Mouse (Mus musculus): Measurements from ENCODE around the gene Dab2ip. TPM values are rescaled to one million over a fixed set of nuclear protein-coding genes. Genes with fewer than 3 reads are reported as not detected.

The Dab2ip gene
- polyA plus RNA-seq, 1 experiment from 2014 or later, result 33.2 TPM

DNA sequence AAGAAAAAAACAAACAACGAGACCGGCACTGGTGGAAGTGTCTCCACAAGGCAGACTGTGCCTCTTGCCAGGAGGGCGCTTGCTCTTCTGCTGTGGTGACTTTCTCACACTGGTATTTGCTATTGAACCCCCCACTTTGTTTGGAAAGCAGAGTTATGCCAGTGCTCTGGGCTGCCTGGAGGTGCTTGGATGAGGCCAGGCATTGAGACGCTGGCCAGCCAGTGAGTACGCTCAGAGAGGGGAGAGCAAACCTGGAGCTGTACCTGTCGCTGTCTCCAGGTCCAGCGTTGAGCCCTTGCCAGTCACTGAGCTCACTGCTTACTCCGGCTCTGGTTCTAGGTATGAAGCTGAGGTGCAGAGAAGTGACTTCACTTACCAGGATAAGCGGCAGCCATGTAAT is 112.2 kb downstream of the Dab2ip start:
- no peak overlapping the region for H3K4me2 ChIP-seq (ENCODE audit: low read length)
- no peak overlapping the region for H3K9ac ChIP-seq (ENCODE audit: low read depth, low read length)
- no peaks in the 10 kb centered on the region for H3K9me3 ChIP-seq (replicated peaks; ENCODE audit: control insufficient read depth, low read length, poor library complexity, severe bottlenecking)
- 86% methylated on average over 9 of the region's 9 CpGs for WGBS
- H3K4me1 ChIP-seq (ENCODE audit: control insufficient read depth, insufficient read depth, low read length), result peaks cover 69% of the 10 kb centered on the region
- no peak for ATAC-seq
- H3K27me3 ChIP-seq (ENCODE audit: control insufficient read depth, insufficient read depth, low read depth, low read length), result no peaks in the 10 kb centered on the region
- H3K36me3 ChIP-seq (ENCODE audit: control insufficient read depth, insufficient read depth, low read length), result 0 out of 2 replicates have a peak, but pooled peaks cover 2% of the 10 kb centered on the region
- H3K27ac ChIP-seq (ENCODE audit: low read length), result no peak overlapping the region
- H3K4me3 ChIP-seq (ENCODE audit: low read depth, low read length), result no peak overlapping the region

DNA sequence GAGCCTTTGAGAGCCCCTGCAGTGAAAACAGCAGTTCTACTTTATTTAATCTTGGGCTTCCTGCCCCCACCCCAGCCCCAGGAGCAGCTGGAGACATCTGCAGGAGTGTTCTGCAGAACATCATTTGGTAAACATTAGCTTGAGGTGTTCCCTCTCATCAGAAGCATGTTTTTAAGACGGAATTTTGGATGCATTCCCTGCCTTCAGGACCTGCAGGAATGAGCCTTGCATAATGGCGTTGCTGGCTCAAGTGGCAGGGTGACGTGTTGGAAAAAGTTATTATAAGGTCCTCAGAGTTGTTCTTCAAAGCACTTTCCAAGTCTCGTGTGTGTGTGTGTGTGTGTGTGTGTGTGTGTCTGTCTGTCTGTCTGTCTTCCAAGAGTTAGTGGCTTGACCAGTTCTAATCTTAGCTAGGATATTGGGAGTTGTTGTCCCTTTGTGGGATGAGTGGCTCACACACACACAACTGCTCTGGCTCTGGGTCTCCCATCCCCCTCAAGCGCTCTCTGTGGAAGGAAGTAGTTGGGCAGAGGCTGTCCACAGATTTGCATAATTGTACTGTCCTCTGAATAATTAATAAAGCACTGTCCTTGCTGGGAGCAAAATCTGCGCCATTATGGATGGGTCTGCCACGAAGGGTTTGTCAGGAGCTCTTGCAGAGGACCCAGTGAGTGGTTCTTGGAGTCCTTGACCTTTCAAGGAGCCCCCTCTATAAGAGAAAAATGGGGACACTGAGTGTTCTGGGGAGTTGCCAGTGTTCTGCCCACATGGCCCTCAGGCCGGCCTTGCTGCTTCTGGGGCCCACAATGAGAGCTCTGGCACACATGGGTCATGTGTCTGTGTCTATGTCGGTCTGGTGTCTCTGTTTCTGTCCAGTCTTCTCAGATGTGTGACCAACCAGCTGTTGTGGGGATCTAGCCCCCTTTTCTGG is 114.2 kb downstream of the Dab2ip start:
- 58% methylated on average over 9 of the region's 9 CpGs for WGBS
- H3K36me3 ChIP-seq (ENCODE audit: control insufficient read depth, insufficient read depth, low read length), result 0 out of 2 replicates have a peak, but pooled peaks cover 2% of the 10 kb centered on the region
- H3K4me3 ChIP-seq (ENCODE audit: low read depth, low read length), result no peak overlapping the region
- H3K27ac ChIP-seq (ENCODE audit: low read length), result no peak overlapping the region
- ATAC-seq, result no peak
- H3K4me1 ChIP-seq (ENCODE audit: control insufficient read depth, insufficient read depth, low read length), result peaks cover 76% of the 10 kb centered on the region
- no peaks in the 10 kb centered on the region for H3K9me3 ChIP-seq (replicated peaks; ENCODE audit: control insufficient read depth, low read length, poor library complexity, severe bottlenecking)
- H3K9ac ChIP-seq (ENCODE audit: low read depth, low read length), result no peak overlapping the region
- no peaks in the 10 kb centered on the region for H3K27me3 ChIP-seq (ENCODE audit: control insufficient read depth, insufficient read depth, low read depth, low read length)
- no peak overlapping the region for H3K4me2 ChIP-seq (ENCODE audit: low read length)

DNA sequence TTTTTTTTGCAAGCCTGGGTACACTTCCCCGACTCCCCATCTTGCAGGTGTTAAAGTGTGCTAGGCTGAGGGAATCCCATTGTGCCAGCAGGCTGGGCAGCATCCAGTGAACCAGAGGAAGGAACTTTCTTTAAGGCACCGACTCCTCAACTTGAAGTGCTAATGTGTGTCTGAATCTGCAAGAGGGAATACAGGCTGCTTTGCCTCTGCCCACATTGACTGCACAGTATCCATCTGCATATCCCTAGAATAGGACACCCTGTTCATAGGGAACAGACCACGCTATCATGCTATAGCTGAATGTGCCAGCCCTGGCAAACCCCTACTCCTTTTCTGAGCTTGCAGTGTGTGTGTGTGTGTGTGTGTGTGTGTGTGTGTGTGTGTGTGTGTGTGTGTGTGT is 115.1 kb downstream of the Dab2ip start:
- no peak for ATAC-seq
- Histone ChIP-seq H3K4me3 (ENCODE audit: low read depth, low read length) (no peak overlapping the region), H3K27ac (ENCODE audit: low read length) (no peak overlapping the region), H3K27me3 (ENCODE audit: control insufficient read depth, insufficient read depth, low read depth, low read length) (no peaks in the 10 kb centered on the region), H3K9me3 (replicated peaks; ENCODE audit: control insufficient read depth, low read length, poor library complexity, severe bottlenecking) (no peaks in the 10 kb centered on the region), H3K36me3 (ENCODE audit: control insufficient read depth, insufficient read depth, low read length) (0 out of 2 replicates have a peak, but pooled peaks cover 2% of the 10 kb centered on the region), H3K4me2 (ENCODE audit: low read length) (no peak overlapping the region), H3K9ac (ENCODE audit: low read depth, low read length) (no peak overlapping the region), H3K4me1 (ENCODE audit: control insufficient read depth, insufficient read depth, low read length) (peaks cover 76% of the 10 kb centered on the region)
- WGBS, result 90% methylated on average over 3 of the region's 3 CpGs

DNA sequence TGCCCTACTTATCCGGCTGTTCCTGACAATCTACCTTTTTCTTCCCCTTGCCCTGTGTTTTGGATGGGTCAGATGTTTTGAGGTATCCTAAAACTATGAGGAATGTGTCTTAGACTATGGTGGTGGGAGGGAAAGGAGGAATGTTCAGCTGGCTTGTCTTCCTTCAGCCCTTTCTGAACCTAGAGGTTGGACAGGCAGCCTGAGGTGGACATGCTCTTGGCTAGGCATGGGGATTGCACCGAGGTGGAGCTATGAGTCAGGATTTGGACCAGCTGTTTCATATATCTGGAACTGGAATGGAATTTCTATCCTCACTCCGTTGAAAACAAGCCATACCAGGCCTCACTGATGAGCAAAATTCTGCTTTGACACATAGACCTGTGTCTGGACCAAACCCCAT is 115.9 kb downstream of the Dab2ip start:
- H3K9me3 ChIP-seq (replicated peaks; ENCODE audit: control insufficient read depth, low read length, poor library complexity, severe bottlenecking), result no peaks in the 10 kb centered on the region
- WGBS, result 83% methylated on average over 3 of the region's 3 CpGs
- H3K4me1 ChIP-seq (ENCODE audit: control insufficient read depth, insufficient read depth, low read length), result peaks cover 77% of the 10 kb centered on the region
- H3K4me3 ChIP-seq (ENCODE audit: low read depth, low read length), result no peak overlapping the region
- H3K9ac ChIP-seq (ENCODE audit: low read depth, low read length), result no peak overlapping the region
- no peak overlapping the region for H3K27ac ChIP-seq (ENCODE audit: low read length)
- no peak overlapping the region for H3K4me2 ChIP-seq (ENCODE audit: low read length)
- H3K36me3 ChIP-seq (ENCODE audit: control insufficient read depth, insufficient read depth, low read length), result 0 out of 2 replicates have a peak, but pooled peaks cover 2% of the 10 kb centered on the region
- no peaks in the 10 kb centered on the region for H3K27me3 ChIP-seq (ENCODE audit: control insufficient read depth, insufficient read depth, low read depth, low read length)
- no peak for ATAC-seq

DNA sequence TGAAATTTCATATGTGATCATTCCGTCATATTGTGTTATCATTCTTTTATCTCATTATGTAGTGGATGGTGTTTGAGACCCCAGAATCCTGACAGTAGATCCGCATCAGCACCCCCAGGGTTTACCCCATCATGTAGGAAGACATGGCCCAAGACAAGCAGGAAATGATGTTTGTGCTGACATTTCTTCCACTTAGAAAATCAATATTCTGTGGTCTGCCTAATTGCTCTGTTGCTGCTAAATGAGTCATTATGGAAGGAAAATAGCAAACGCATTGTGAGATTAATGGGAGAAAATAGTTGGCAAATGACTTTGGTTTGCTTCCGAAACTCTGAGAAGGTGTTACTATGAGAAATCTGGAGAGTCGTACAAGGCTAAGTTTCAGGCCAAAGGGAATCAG is 116.4 kb downstream of the Dab2ip start:
- H3K27me3 ChIP-seq (ENCODE audit: control insufficient read depth, insufficient read depth, low read depth, low read length), result no peaks in the 10 kb centered on the region
- no peak for ATAC-seq
- 91% methylated on average over 5 of the region's 5 CpGs for WGBS
- H3K9me3 ChIP-seq (replicated peaks; ENCODE audit: control insufficient read depth, low read length, poor library complexity, severe bottlenecking), result no peaks in the 10 kb centered on the region
- no peak overlapping the region for H3K9ac ChIP-seq (ENCODE audit: low read depth, low read length)
- H3K4me2 ChIP-seq (ENCODE audit: low read length), result no peak overlapping the region
- H3K36me3 ChIP-seq (ENCODE audit: control insufficient read depth, insufficient read depth, low read length), result 0 out of 2 replicates have a peak, but pooled peaks cover 2% of the 10 kb centered on the region
- H3K4me3 ChIP-seq (ENCODE audit: low read depth, low read length), result no peak overlapping the region
- peaks cover 77% of the 10 kb centered on the region for H3K4me1 ChIP-seq (ENCODE audit: control insufficient read depth, insufficient read depth, low read length)
- H3K27ac ChIP-seq (ENCODE audit: low read length), result no peak overlapping the region

DNA sequence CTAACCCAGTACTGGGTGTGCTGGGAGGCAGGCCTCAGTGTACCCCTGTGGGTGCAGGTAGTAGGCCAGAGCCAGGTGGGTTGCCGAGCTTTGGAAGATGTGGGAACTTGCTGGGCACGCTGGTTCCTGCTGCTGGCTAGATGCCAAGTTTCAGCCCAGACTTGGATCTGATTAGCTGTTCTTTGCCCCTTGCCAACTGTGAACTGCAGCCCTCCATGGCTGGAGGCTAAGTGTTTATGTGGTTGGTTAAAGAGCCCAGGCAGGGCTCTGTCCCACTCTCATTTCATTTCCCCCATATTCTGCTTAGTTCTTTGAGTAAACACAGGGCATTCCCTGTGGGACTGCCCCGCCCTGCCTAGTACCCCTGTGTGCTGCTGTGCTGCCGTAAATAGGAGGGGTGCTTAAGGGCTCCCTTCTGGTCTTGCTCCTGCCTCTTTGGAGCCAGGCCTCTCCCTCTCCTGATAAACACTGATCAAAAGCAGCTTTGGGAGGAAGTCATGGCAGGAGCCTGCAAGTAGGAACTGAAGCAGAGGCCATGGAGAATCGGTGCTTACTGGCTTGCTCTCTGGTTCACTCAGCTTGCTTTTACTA is 118.1 kb downstream of the Dab2ip start:
- ATAC-seq, result no peak
- H3K4me3 ChIP-seq (ENCODE audit: low read depth, low read length), result no peak overlapping the region
- no peaks in the 10 kb centered on the region for H3K27me3 ChIP-seq (ENCODE audit: control insufficient read depth, insufficient read depth, low read depth, low read length)
- 34% methylated on average over 5 of the region's 5 CpGs for WGBS
- no peaks in the 10 kb centered on the region for H3K36me3 ChIP-seq (ENCODE audit: control insufficient read depth, insufficient read depth, low read length)
- no peak overlapping the region for H3K4me2 ChIP-seq (ENCODE audit: low read length)
- H3K4me1 ChIP-seq (ENCODE audit: control insufficient read depth, insufficient read depth, low read length), result peaks cover 82% of the 10 kb centered on the region
- H3K9ac ChIP-seq (ENCODE audit: low read depth, low read length), result no peak overlapping the region
- H3K27ac ChIP-seq (ENCODE audit: low read length), result peak overlapping the region; percentile 35
- H3K9me3 ChIP-seq (replicated peaks; ENCODE audit: control insufficient read depth, low read length, poor library complexity, severe bottlenecking), result no peaks in the 10 kb centered on the region

DNA sequence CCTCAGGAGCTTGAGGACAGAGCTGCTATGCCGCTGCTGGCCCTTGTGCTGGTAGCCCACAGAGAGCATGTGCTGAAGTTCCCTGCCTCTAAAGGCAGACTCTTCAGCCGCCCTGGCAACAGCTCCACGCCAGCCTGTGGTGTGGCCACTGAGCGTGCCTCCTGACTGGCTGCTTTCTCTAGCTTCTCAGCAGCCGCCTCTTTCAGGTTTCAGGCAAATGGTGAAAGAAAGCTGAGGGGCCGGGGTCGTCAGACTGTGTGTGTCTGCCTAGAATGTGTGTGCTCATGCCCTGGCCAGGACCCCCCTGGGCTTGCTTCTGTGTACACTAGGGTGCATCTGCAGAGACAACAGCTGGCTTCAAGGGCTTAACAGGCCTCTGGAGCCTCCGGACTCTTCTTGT is 119.8 kb downstream of the Dab2ip start:
- peak overlapping the region; percentile 5; the same call in 1 of the 2 replicates for H3K4me2 ChIP-seq (ENCODE audit: low read length)
- peak overlapping the region; percentile 22 for H3K9ac ChIP-seq (ENCODE audit: low read depth, low read length)
- peak; percentile 74 for ATAC-seq
- H3K9me3 ChIP-seq (replicated peaks; ENCODE audit: control insufficient read depth, low read length, poor library complexity, severe bottlenecking), result no peaks in the 10 kb centered on the region
- no peaks in the 10 kb centered on the region for H3K27me3 ChIP-seq (ENCODE audit: control insufficient read depth, insufficient read depth, low read depth, low read length)
- H3K4me1 ChIP-seq (ENCODE audit: control insufficient read depth, insufficient read depth, low read length), result peaks cover 69% of the 10 kb centered on the region
- H3K36me3 ChIP-seq (ENCODE audit: control insufficient read depth, insufficient read depth, low read length), result no peaks in the 10 kb centered on the region
- peak overlapping the region; percentile 66 for H3K27ac ChIP-seq (ENCODE audit: low read length)
- WGBS, result 6% methylated on average over 8 of the region's 8 CpGs
- no peak overlapping the region for H3K4me3 ChIP-seq (ENCODE audit: low read depth, low read length)

DNA sequence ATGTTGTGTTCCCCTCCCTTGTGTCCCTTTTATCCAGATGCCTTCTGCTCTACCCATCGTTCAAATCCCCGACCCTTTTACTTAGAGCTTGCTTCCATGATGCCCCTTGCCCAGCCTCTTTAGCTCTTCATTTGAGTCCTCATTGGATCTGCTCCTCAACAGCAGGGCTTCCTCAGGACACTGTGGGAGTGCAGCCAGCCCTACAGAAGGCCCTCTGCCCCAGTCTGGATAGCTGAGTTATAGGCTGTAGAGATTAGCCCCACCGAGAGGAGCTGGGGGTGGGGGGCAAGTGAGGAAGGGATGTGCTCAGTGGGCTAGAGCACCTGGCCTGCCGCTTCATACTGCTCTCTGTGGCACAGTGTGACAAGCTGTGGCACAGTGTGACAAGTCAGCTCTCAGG is 120.4 kb downstream of the Dab2ip start:
- Histone ChIP-seq H3K4me1 (ENCODE audit: control insufficient read depth, insufficient read depth, low read length) (peaks cover 67% of the 10 kb centered on the region), H3K4me3 (ENCODE audit: low read depth, low read length) (no peak overlapping the region), H3K36me3 (ENCODE audit: control insufficient read depth, insufficient read depth, low read length) (no peaks in the 10 kb centered on the region), H3K9ac (ENCODE audit: low read depth, low read length) (no peak overlapping the region), H3K4me2 (ENCODE audit: low read length) (no peak overlapping the region), H3K27ac (ENCODE audit: low read length) (no peak overlapping the region; the same call in 1 of the 2 replicates), H3K9me3 (replicated peaks; ENCODE audit: control insufficient read depth, low read length, poor library complexity, severe bottlenecking) (no peaks in the 10 kb centered on the region), H3K27me3 (ENCODE audit: control insufficient read depth, insufficient read depth, low read depth, low read length) (no peaks in the 10 kb centered on the region)
- 32% methylated on average over 4 of the region's 4 CpGs for WGBS
- ATAC-seq, result no peak
